Mouse (Mus musculus) embryonic facial prominence, embryonic 11.5 days (tissue): ENCODE measurements at regions not wholly inside any gene's neighbourhood (a gene's known extent, or its start where the extent isn't known, plus 50 kb on each side); places are given as distances from the start of the nearest gene placed in this dataset.

ENCODE experiments used
- ATAC-seq: fragments of 200-750 bp; cut with Nextera tagmentation; replicated peaks from 2 replicates; pipeline ENCODE4 v1.8.0; 2017; ENCODE audit warnings: low read depth; ENCODE audit not compliant: insufficient number of reproducible peaks, low FRiP score, low TSS enrichment
- DNase-seq: peaks from one replicate; pipeline ENCODE4 v3.0.0-alpha.2; 2015; ENCODE audit warnings: low spot score
- H3K27ac ChIP-seq: fragments of 300-500 bp; sonication (generic); replicated peaks from 2 replicates; pipeline ENCODE4 v1.5.1; 2014; ENCODE audit warnings: mild to moderate bottlenecking, low read depth, low read length, control low read depth
- H3K27me3 ChIP-seq: fragments of 300-500 bp; sonication (generic); 2 replicates; pipeline ENCODE4 v1.6.1; 2014; ENCODE audit warnings: mild to moderate bottlenecking, low read length, moderate library complexity, mixed read lengths; ENCODE audit not compliant: control insufficient read depth, insufficient read depth
- H3K36me3 ChIP-seq: fragments of 300-500 bp; sonication (generic); replicated peaks from 2 replicates; pipeline ENCODE4 v1.6.1; 2014; ENCODE audit warnings: low read depth, mild to moderate bottlenecking, low read length, moderate library complexity, mixed read lengths; ENCODE audit not compliant: control insufficient read depth, insufficient read depth
- H3K4me1 ChIP-seq: fragments of 300-500 bp; sonication (generic); 2 replicates; pipeline ENCODE4 v1.6.1; 2014; ENCODE audit warnings: low read length, mixed read lengths; ENCODE audit not compliant: control insufficient read depth, insufficient read depth
- H3K4me2 ChIP-seq: fragments of 300-500 bp; sonication (generic); 2 replicates; pipeline ENCODE4 v1.6.1; 2014; ENCODE audit warnings: low read depth, mild to moderate bottlenecking, control low read depth, low read length, moderate library complexity
- H3K4me3 ChIP-seq: fragments of 300-500 bp; sonication (generic); 2 replicates; pipeline ENCODE4 v1.5.1; 2014; ENCODE audit warnings: low read depth, low read length, control low read depth
- H3K9ac ChIP-seq: fragments of 300-500 bp; sonication (generic); replicated peaks from 2 replicates; pipeline ENCODE4 v1.6.1; 2014; ENCODE audit warnings: mild to moderate bottlenecking, control low read depth, low read length
- H3K9me3 ChIP-seq: fragments of 300-500 bp; sonication (generic); replicated peaks from 2 replicates; pipeline ENCODE4 v1.6.1; 2016; ENCODE audit warnings: mild to moderate bottlenecking, low read length, inconsistent platforms, mixed read lengths; ENCODE audit not compliant: control insufficient read depth
- WGBS: fragments of 180-500 bp; shearing (Covaris S2); extraction: QIAGEN DNeasy Blood & Tissue Kit; methylation state at CpG from one replicate; pipeline ENCODE4 v1.1.7; 2014; 5-methylcytosine and 5-hydroxymethylcytosine counted together

DNA sequence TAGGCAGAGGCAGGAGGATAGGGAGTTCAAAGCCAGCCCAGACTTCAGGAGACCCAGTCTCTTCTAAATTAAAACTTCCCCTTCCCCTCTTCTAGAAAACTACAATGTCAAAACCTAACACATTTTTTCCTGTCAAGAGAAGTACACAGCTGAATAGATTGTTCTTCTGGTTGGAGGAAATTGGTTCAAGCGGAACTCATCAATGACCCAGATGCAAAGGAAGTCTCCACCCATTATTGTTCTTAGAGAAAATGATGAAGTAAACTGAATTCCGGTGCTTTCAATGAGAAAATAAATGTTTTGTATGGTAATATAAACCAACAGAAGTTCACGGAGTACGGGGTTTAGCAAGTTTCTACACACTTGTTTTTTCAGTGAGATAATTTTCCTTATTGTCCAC, 339.3 kb upstream of the Acvr2a start:
- ATAC-seq (no peak), DNase-seq (no peak)
- Histone ChIP-seq H3K27ac (no peak overlapping the region), H3K4me3 (no peak overlapping the region), H3K4me1 (no peaks in the 10 kb centered on the region), H3K36me3 (no peaks in the 10 kb centered on the region), H3K4me2 (no peak overlapping the region), H3K27me3 (no peaks in the 10 kb centered on the region), H3K9me3 (no peaks in the 10 kb centered on the region), H3K9ac (no peak overlapping the region)
- WGBS = 91% methylated on average over 4 of the region's 4 CpGs

GRCm38 (mm10) chr2:48476777-48477176, 337.1 kb upstream of the Acvr2a start:
- H3K9ac ChIP-seq = no peak overlapping the region
- no peak for ATAC-seq
- H3K36me3 ChIP-seq = no peaks in the 10 kb centered on the region
- no peak overlapping the region for H3K27ac ChIP-seq
- no peaks in the 10 kb centered on the region for H3K27me3 ChIP-seq
- no peak overlapping the region for H3K4me2 ChIP-seq
- H3K4me1 ChIP-seq = no peaks in the 10 kb centered on the region
- 65% methylated on average over 3 of the region's 3 CpGs for WGBS
- H3K4me3 ChIP-seq = no peak overlapping the region
- no peaks in the 10 kb centered on the region for H3K9me3 ChIP-seq
- no peak for DNase-seq

GRCm38 (mm10) chr2:48477336-48477735, 336.6 kb upstream of the Acvr2a start:
- Histone ChIP-seq H3K27ac (no peak overlapping the region), H3K9me3 (no peaks in the 10 kb centered on the region), H3K27me3 (no peaks in the 10 kb centered on the region), H3K36me3 (no peaks in the 10 kb centered on the region), H3K4me1 (no peaks in the 10 kb centered on the region), H3K9ac (no peak overlapping the region), H3K4me3 (no peak overlapping the region), H3K4me2 (no peak overlapping the region)
- 79% methylated on average over 2 of the region's 2 CpGs for WGBS
- DNase-seq (no peak), ATAC-seq (no peak)

DNA sequence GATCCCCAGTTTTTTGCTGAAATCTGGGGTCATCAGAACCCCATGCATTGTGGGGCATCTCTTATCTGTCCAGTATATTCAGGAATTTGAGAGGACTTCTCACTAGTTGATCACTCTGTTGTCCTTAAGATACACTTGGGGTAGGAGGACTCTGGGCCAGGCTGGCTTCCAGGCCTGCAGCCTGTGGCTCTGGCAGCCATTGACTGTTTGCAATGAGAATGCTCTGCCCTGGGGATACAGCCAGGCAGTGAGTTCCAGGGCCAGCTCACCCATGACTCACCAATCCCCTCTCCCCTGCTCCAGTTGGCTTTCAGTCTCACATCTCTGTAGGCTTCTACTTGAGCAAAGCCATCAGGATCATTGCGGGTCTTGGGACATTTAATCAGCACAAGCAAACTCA, 334.3 kb upstream of the Acvr2a start:
- H3K4me2 ChIP-seq = no peak overlapping the region
- H3K4me1 ChIP-seq = no peaks in the 10 kb centered on the region
- no peaks in the 10 kb centered on the region for H3K9me3 ChIP-seq
- 88% methylated on average over 1 of the region's 1 CpGs for WGBS
- no peaks in the 10 kb centered on the region for H3K27me3 ChIP-seq
- H3K27ac ChIP-seq = no peak overlapping the region
- no peak overlapping the region for H3K4me3 ChIP-seq
- ATAC-seq = no peak
- H3K36me3 ChIP-seq = no peaks in the 10 kb centered on the region
- no peak for DNase-seq
- H3K9ac ChIP-seq = no peak overlapping the region

DNA sequence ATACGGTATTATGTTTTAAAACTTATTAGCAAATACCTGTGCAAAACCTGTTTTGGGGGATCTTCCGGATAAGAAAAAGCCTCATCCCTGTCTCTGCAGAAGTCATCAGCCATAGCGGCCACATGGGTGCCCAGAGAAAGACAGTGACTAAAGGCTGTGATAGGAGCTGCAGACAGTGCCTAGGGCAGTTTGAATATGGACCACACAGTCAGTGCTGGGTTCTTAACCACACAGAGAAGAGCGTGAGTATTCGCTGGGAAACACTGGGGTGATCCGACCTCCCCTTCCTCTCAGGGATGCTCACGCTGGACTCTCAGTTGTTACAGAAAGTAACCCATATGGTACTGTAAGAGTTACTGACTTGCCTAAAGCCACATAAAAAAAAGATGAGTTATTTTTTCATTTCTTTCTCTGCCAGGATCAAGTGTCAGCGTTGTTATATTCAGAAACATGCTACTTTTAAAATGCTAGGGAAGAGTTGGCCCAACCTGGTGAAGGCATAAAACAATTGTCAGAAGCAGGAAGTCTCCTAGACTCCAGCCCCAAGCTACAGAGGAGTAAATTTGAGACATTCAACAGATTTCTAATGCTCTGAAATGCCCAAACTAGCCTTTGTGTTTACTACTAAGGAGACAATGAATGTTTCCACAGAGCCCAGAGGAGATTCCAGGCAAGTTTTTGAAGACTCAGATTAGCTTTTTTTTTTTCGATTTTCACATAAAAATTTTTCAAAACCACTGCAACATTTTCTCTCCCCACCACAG, 333.3 kb upstream of the Acvr2a start:
- H3K9ac ChIP-seq = no peak overlapping the region
- DNase-seq (no peak), ATAC-seq (no peak)
- H3K4me2 ChIP-seq = no peak overlapping the region
- no peaks in the 10 kb centered on the region for H3K27me3 ChIP-seq
- H3K4me1 ChIP-seq = no peaks in the 10 kb centered on the region
- no peak overlapping the region for H3K27ac ChIP-seq
- H3K9me3 ChIP-seq = no peaks in the 10 kb centered on the region
- 73% methylated on average over 9 of the region's 9 CpGs for WGBS
- no peak overlapping the region for H3K4me3 ChIP-seq
- H3K36me3 ChIP-seq = no peaks in the 10 kb centered on the region

- peak overlapping the region; percentile 13; the same call in 1 of the 2 replicates for H3K4me2 ChIP-seq
- H3K27me3 ChIP-seq = no peaks in the 10 kb centered on the region
- peak overlapping the region; percentile 9; the same call in 1 of the 2 replicates for H3K9ac ChIP-seq
- H3K4me1 ChIP-seq = no peaks in the 10 kb centered on the region
- peak; percentile 48 for DNase-seq
- no peaks in the 10 kb centered on the region for H3K9me3 ChIP-seq
- peak; percentile 67 for ATAC-seq
- 12% methylated on average over 12 of the region's 12 CpGs for WGBS
- H3K36me3 ChIP-seq = no peaks in the 10 kb centered on the region
- H3K4me3 ChIP-seq = no peak overlapping the region
- H3K27ac ChIP-seq = peak overlapping the region; percentile 22; the same call in 1 of the 2 replicates
These were observed 332.6 kb upstream of the Acvr2a start for GRCm38 (mm10) chr2:48481209-48481742.

GRCm38 (mm10) chr2:48493574-48493973, 320.3 kb upstream of the Acvr2a start:
- Histone ChIP-seq H3K4me3 (no peak overlapping the region), H3K36me3 (no peaks in the 10 kb centered on the region), H3K27me3 (no peaks in the 10 kb centered on the region), H3K9ac (no peak overlapping the region), H3K4me2 (no peak overlapping the region), H3K27ac (no peak overlapping the region), H3K9me3 (no peaks in the 10 kb centered on the region), H3K4me1 (no peaks in the 10 kb centered on the region)
- ATAC-seq = no peak
- WGBS = 75% methylated on average over 3 of the region's 3 CpGs
- DNase-seq = no peak

DNA sequence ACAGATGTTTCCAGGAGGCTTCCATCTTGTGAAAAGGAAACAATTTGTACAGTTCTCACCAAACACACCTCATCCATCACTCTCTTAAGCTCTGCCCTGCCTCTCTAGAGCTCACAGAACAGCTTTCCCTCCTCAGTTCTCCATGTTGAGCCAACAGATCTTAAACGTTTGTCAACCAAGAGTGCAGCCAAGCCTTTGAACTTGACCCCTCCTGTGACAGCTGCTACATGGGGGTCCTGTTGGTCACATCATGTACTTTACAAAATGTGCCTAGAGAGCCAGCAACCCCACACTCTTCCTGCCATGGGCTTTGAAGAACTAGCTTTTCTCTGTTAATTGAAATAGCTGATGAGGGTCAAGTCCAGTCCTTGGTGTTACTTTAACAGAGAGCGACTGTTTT, 319.8 kb upstream of the Acvr2a start:
- Histone ChIP-seq H3K27ac (no peak overlapping the region), H3K4me3 (no peak overlapping the region), H3K4me2 (no peak overlapping the region), H3K27me3 (no peaks in the 10 kb centered on the region), H3K36me3 (no peaks in the 10 kb centered on the region), H3K4me1 (no peaks in the 10 kb centered on the region), H3K9me3 (no peaks in the 10 kb centered on the region), H3K9ac (no peak overlapping the region)
- WGBS = 57% methylated on average over 2 of the region's 2 CpGs
- DNase-seq = no peak
- no peak for ATAC-seq
